Mouse (Mus musculus): Measurements from ENCODE around the gene Tomm70a. TPM values are rescaled to one million over a fixed set of nuclear protein-coding genes. Genes with fewer than 3 reads are reported as not detected.

Gene Tomm70a
- polyA plus RNA-seq, 1 experiment from 2014 or later = 40.4 TPM

GRCm38 (mm10) chr16:57121816-57122415 is 413 bp downstream of the Tomm70a start:
- no peaks in the 10 kb centered on the region for H3K36me3 ChIP-seq
- H3K4me2 ChIP-seq (replicated peaks) = peak overlapping the region; percentile 79
- WGBS = under 1% methylated on average over 59 of the region's 59 CpGs
- peak overlapping the region; percentile 94 for H3K9ac ChIP-seq
- no peaks in the 10 kb centered on the region for H3K9me3 ChIP-seq
- H3K4me1 ChIP-seq = peaks cover 19% of the 10 kb centered on the region
- peak overlapping the region; percentile 90 for H3K27ac ChIP-seq
- ATAC-seq (ENCODE audit: low FRiP score, low read depth) = no peak
- no peaks in the 10 kb centered on the region for H3K27me3 ChIP-seq
- peak overlapping the region; percentile 94 for H3K4me3 ChIP-seq

- Histone ChIP-seq H3K27me3 (no peaks in the 10 kb centered on the region), H3K36me3 (no peaks in the 10 kb centered on the region), H3K4me3 (peak overlapping the region; percentile 94), H3K27ac (no peak overlapping the region), H3K4me1 (peaks cover 19% of the 10 kb centered on the region), H3K9me3 (no peaks in the 10 kb centered on the region), H3K4me2 (replicated peaks) (peak overlapping the region; percentile 79), H3K9ac (peak overlapping the region; percentile 94)
- 53% methylated on average over 6 of the region's 6 CpGs for WGBS
- ATAC-seq (ENCODE audit: low FRiP score, low read depth) = no peak
These were observed 1.4 kb downstream of the Tomm70a start for GRCm38 (mm10) chr16:57122682-57123445.

- Histone ChIP-seq H3K27me3 (no peaks in the 10 kb centered on the region), H3K4me2 (replicated peaks) (no peak overlapping the region), H3K36me3 (no peaks in the 10 kb centered on the region), H3K9ac (no peak overlapping the region), H3K9me3 (no peaks in the 10 kb centered on the region), H3K4me3 (no peak overlapping the region), H3K27ac (no peak overlapping the region), H3K4me1 (peaks cover 24% of the 10 kb centered on the region)
- ATAC-seq (ENCODE audit: low FRiP score, low read depth) = no peak
- 41% methylated on average over 4 of the region's 4 CpGs for WGBS
These were observed 4.8 kb downstream of the Tomm70a start for GRCm38 (mm10) chr16:57126268-57126667.

GRCm38 (mm10) chr16:57127825-57128224 is 6.3 kb downstream of the Tomm70a start:
- no peak overlapping the region for H3K27ac ChIP-seq
- H3K9me3 ChIP-seq = no peaks in the 10 kb centered on the region
- no peak for ATAC-seq (ENCODE audit: low FRiP score, low read depth)
- no peak overlapping the region for H3K9ac ChIP-seq
- peaks cover 20% of the 10 kb centered on the region for H3K4me1 ChIP-seq
- H3K4me2 ChIP-seq (replicated peaks) = no peak overlapping the region
- H3K27me3 ChIP-seq = no peaks in the 10 kb centered on the region
- H3K36me3 ChIP-seq = no peaks in the 10 kb centered on the region
- H3K4me3 ChIP-seq = no peak overlapping the region
- WGBS = 89% methylated on average over 2 of the region's 2 CpGs

- no peak for ATAC-seq (ENCODE audit: low FRiP score, low read depth)
- WGBS = 63% methylated on average over 3 of the region's 3 CpGs
- Histone ChIP-seq H3K4me1 (peaks cover 7% of the 10 kb centered on the region), H3K4me3 (no peak overlapping the region), H3K9me3 (no peaks in the 10 kb centered on the region), H3K36me3 (peaks cover 14% of the 10 kb centered on the region), H3K27ac (no peak overlapping the region), H3K27me3 (no peaks in the 10 kb centered on the region), H3K4me2 (replicated peaks) (no peak overlapping the region), H3K9ac (no peak overlapping the region)
These were observed 9.4 kb downstream of the Tomm70a start for GRCm38 (mm10) chr16:57130752-57131400.

- WGBS = 76% methylated on average over 4 of the region's 4 CpGs
- Histone ChIP-seq H3K9ac (no peak overlapping the region), H3K27me3 (no peaks in the 10 kb centered on the region), H3K9me3 (no peaks in the 10 kb centered on the region), H3K4me2 (replicated peaks) (no peak overlapping the region), H3K27ac (no peak overlapping the region), H3K4me3 (no peak overlapping the region), H3K36me3 (peaks cover 20% of the 10 kb centered on the region), H3K4me1 (peaks cover 5% of the 10 kb centered on the region)
- ATAC-seq (ENCODE audit: low FRiP score, low read depth) = no peak
These were observed 10.0 kb downstream of the Tomm70a start for GRCm38 (mm10) chr16:57131544-57131943.

- ATAC-seq (ENCODE audit: low FRiP score, low read depth) = no peak
- Histone ChIP-seq H3K9me3 (no peaks in the 10 kb centered on the region), H3K4me2 (replicated peaks) (no peak overlapping the region), H3K4me1 (peaks cover 5% of the 10 kb centered on the region), H3K9ac (no peak overlapping the region), H3K4me3 (no peak overlapping the region), H3K27ac (no peak overlapping the region), H3K36me3 (peaks cover 20% of the 10 kb centered on the region), H3K27me3 (no peaks in the 10 kb centered on the region)
- 64% methylated on average over 1 of the region's 1 CpGs for WGBS
These were observed 10.8 kb downstream of the Tomm70a start for GRCm38 (mm10) chr16:57132326-57132725.

- Histone ChIP-seq H3K36me3 (peaks cover 24% of the 10 kb centered on the region), H3K4me3 (no peak overlapping the region), H3K4me2 (replicated peaks) (no peak overlapping the region), H3K9me3 (no peaks in the 10 kb centered on the region), H3K9ac (no peak overlapping the region), H3K4me1 (peaks cover 5% of the 10 kb centered on the region), H3K27ac (no peak overlapping the region), H3K27me3 (no peaks in the 10 kb centered on the region)
- WGBS = 91% methylated on average over 6 of the region's 6 CpGs
- ATAC-seq (ENCODE audit: low FRiP score, low read depth) = no peak
These were observed 12.1 kb downstream of the Tomm70a start for GRCm38 (mm10) chr16:57133611-57134010.

GRCm38 (mm10) chr16:57144741-57145140 is 23.2 kb downstream of the Tomm70a start:
- Histone ChIP-seq H3K4me1 (no peaks in the 10 kb centered on the region), H3K4me2 (replicated peaks) (no peak overlapping the region), H3K27ac (no peak overlapping the region), H3K9ac (no peak overlapping the region), H3K9me3 (no peaks in the 10 kb centered on the region), H3K27me3 (no peaks in the 10 kb centered on the region), H3K4me3 (no peak overlapping the region), H3K36me3 (peaks cover 62% of the 10 kb centered on the region)
- WGBS = 93% methylated on average over 5 of the region's 5 CpGs
- ATAC-seq (ENCODE audit: low FRiP score, low read depth) = no peak

GRCm38 (mm10) chr16:57151437-57151836 is 29.9 kb downstream of the Tomm70a start:
- 96% methylated on average over 4 of the region's 4 CpGs for WGBS
- no peak for ATAC-seq (ENCODE audit: low FRiP score, low read depth)
- H3K9me3 ChIP-seq = no peaks in the 10 kb centered on the region
- no peak overlapping the region for H3K27ac ChIP-seq
- H3K9ac ChIP-seq = no peak overlapping the region
- H3K4me3 ChIP-seq = no peak overlapping the region
- H3K36me3 ChIP-seq = peaks cover 63% of the 10 kb centered on the region
- H3K4me2 ChIP-seq (replicated peaks) = no peak overlapping the region
- H3K27me3 ChIP-seq = no peaks in the 10 kb centered on the region
- H3K4me1 ChIP-seq = no peaks in the 10 kb centered on the region

GRCm38 (mm10) chr16:57155899-57156298 is 34.4 kb downstream of the Tomm70a start:
- no peak overlapping the region for H3K4me3 ChIP-seq
- H3K9me3 ChIP-seq = no peaks in the 10 kb centered on the region
- no peak for ATAC-seq (ENCODE audit: low FRiP score, low read depth)
- H3K4me1 ChIP-seq = no peaks in the 10 kb centered on the region
- no peak overlapping the region for H3K9ac ChIP-seq
- no peak overlapping the region for H3K27ac ChIP-seq
- H3K4me2 ChIP-seq (replicated peaks) = no peak overlapping the region
- H3K36me3 ChIP-seq = peaks cover 77% of the 10 kb centered on the region
- H3K27me3 ChIP-seq = no peaks in the 10 kb centered on the region

GRCm38 (mm10) chr16:57157076-57157475 is 35.6 kb downstream of the Tomm70a start:
- Histone ChIP-seq H3K9ac (no peak overlapping the region), H3K4me1 (no peaks in the 10 kb centered on the region), H3K36me3 (peaks cover 82% of the 10 kb centered on the region), H3K4me2 (replicated peaks) (no peak overlapping the region), H3K4me3 (no peak overlapping the region), H3K27me3 (no peaks in the 10 kb centered on the region), H3K9me3 (no peaks in the 10 kb centered on the region), H3K27ac (no peak overlapping the region)
- WGBS = 91% methylated on average over 4 of the region's 4 CpGs
- no peak for ATAC-seq (ENCODE audit: low FRiP score, low read depth)
